Mouse (Mus musculus) brain, embryonic 14.5 days (tissue): ENCODE measurements at regions not wholly inside any gene's neighbourhood (a gene's known extent, or its start where the extent isn't known, plus 50 kb on each side); places are given as distances from the start of the nearest gene placed in this dataset.
"Not testable (repeated sequence)": the region's sequence is repeated elsewhere in the genome, so short reads cannot be mapped to it uniquely, and the experiment has no call there.

Experiments used
- CTCF ChIP-seq: fragments of 200-500 bp; IDR thresholded peaks from 2 replicates; pipeline ENCODE4 v1.5.1; 2012; ENCODE audit warnings: inconsistent platforms, mild to moderate bottlenecking, moderate library complexity, borderline replicate concordance; ENCODE audit not compliant: insufficient read depth, insufficient read length; ENCODE audit errors: extremely low read depth
- POLR2A ChIP-seq: fragments of 200-500 bp; IDR thresholded peaks from 2 replicates; pipeline ENCODE4 v1.6.1; 2012; ENCODE audit warnings: mild to moderate bottlenecking, inconsistent platforms, borderline replicate concordance; ENCODE audit not compliant: poor library complexity, insufficient read depth, insufficient read length, severe bottlenecking; ENCODE audit errors: extremely low read depth

DNA sequence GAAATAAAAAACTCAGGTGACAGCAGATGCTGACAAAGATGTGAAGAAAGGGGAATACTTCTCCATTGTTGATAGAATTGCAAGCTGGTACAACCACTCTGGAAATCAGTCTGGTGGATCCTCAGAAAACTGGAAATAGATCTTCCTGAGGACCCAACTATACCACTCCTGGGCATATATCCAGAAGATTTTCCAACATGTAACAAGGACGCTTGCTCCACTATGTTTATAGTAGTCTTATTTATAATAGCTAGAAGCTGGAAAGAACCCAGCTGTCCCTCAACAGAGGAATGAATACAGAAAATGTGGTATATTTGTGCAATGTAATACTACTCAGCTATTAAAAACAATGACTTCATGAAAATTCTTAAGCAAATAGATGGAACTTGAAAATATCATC, 1624.6 kb downstream of the Efna5 start:
- TF ChIP-seq POLR2A, CTCF: not testable (repeated sequence)
